Mouse (Mus musculus) ES-E14 (cell line): ENCODE data around the gene Rpl11. TPM values are rescaled to one million over a fixed set of nuclear protein-coding genes. Genes with fewer than 3 reads are reported as not detected.
"Not testable (repeated sequence)": the region's sequence is repeated elsewhere in the genome, so short reads cannot be mapped to it uniquely, and the experiment has no call there.

Experiments
- DNase-seq: peaks from one replicate; pipeline ENCODE4 v3.0.0-alpha.2; 2013; ENCODE audit warnings: low read depth, low spot score
- H3K27ac ChIP-seq: 2 replicates; pipeline ENCODE4 v1.5.1; 2012; ENCODE audit warnings: low read depth, mild to moderate bottlenecking, low read length, moderate library complexity, mixed read lengths; ENCODE audit not compliant: poor library complexity, insufficient read depth, severe bottlenecking
- H3K36me3 ChIP-seq: 2 replicates; pipeline ENCODE4 v1.6.1; 2012; ENCODE audit warnings: mild to moderate bottlenecking, low read length, moderate library complexity, mixed read lengths; ENCODE audit not compliant: control insufficient read depth, poor library complexity, insufficient read depth, severe bottlenecking
- H3K4me1 ChIP-seq, 2 experiments: fragments of 150-350 bp in 1 of 2; sonication (generic) in 1 of 2; 2 replicates each; pipeline ENCODE4 v1.6.1; 2012; ENCODE audit warnings: low read length in 2 of 2, mild to moderate bottlenecking in 1 of 2, mixed read lengths in 1 of 2; ENCODE audit not compliant: control insufficient read depth in 2 of 2, insufficient read depth in 2 of 2, poor library complexity in 1 of 2
- H3K4me3 ChIP-seq, 2 experiments: fragments of 150-350 bp in 1 of 2; sonication (generic) in 1 of 2; 2 replicates each; pipeline ENCODE4 v1.5.1; 2012; ENCODE audit warnings: low read length in 2 of 2, low read depth in 1 of 2, mild to moderate bottlenecking in 1 of 2, mixed read lengths in 1 of 2; ENCODE audit not compliant: insufficient read depth in 1 of 2, poor library complexity in 1 of 2, severe bottlenecking in 1 of 2
- H3K9ac ChIP-seq: 2 replicates; pipeline ENCODE4 v1.6.1; 2012; ENCODE audit warnings: low read depth, mild to moderate bottlenecking, low read length, mixed read lengths; ENCODE audit not compliant: poor library complexity, insufficient read depth, severe bottlenecking
- H3K9me3 ChIP-seq: fragments of 150-350 bp; sonication (generic); 2 replicates; pipeline ENCODE4 v1.6.1; 2012; ENCODE audit warnings: low read depth, mild to moderate bottlenecking, low read length; ENCODE audit not compliant: control insufficient read depth, insufficient read depth
- CHD2 ChIP-seq: IDR thresholded peaks from 2 replicates; pipeline ENCODE4 v1.6.1; 2014; ENCODE audit warnings: mild to moderate bottlenecking, low read depth, low read length, inconsistent platforms
- HCFC1 ChIP-seq: IDR thresholded peaks from 2 replicates; pipeline ENCODE4 v1.6.1; 2012; ENCODE audit warnings: low read length, inconsistent platforms, borderline replicate concordance; ENCODE audit not compliant: insufficient read depth
- MAFK ChIP-seq: IDR thresholded peaks from 2 replicates; pipeline ENCODE4 v1.6.1; 2014; ENCODE audit warnings: mild to moderate bottlenecking, low read depth, low read length, inconsistent platforms; ENCODE audit not compliant: insufficient read depth
- ZC3H11A ChIP-seq: IDR thresholded peaks from 2 replicates; pipeline ENCODE4 v1.6.1; 2012; ENCODE audit warnings: low read depth, mild to moderate bottlenecking, inconsistent platforms, low read length, borderline replicate concordance
- ZNF384 ChIP-seq: IDR thresholded peaks from 2 replicates; pipeline ENCODE4 v1.6.1; 2012; ENCODE audit warnings: low read depth, low read length, inconsistent platforms
- in situ Hi-C, 2 experiments: fragments of 600-800 bp; cut with MboI; formaldehyde crosslinking; loops; one replicate each; pipeline ENCODE4 v1.15.1; 2025; ENCODE audit warnings: low sequenced_read_pairs in 2 of 2, inconsistent platforms in 1 of 2; ENCODE audit not compliant: unreplicated experiment in 2 of 2
- total RNA-seq: library from RNA; depleted of rRNA; stranded (reverse); fragments of 300-350 nt; gene quantifications from 2 replicates; pipeline ENCODE4 v1.2.3, GENCODE M21; 2012

The Rpl11 gene
- total RNA-seq, 1 experiment = 1,442 TPM

- DNase-seq = no peak
- TF ChIP-seq CHD2 = no peak
- TF ChIP-seq ZNF384 = no peak
- TF ChIP-seq ZC3H11A = no peak
- TF ChIP-seq HCFC1 = no peak
- no peak for TF ChIP-seq MAFK
- no peaks in the 10 kb centered on the region for H3K36me3 ChIP-seq
- in situ Hi-C loops = loop anchor here (5.0 to 10.0 kb wide), 2 partner anchors 85 to 93 kb away; no protein-coding TSS in a partner anchor
- peaks cover 0 to 11% of the 10 kb centered on the region in 2 experiments; a peak in 1 of 4 replicates for H3K4me1 ChIP-seq
- H3K9me3 ChIP-seq = no peaks in the 10 kb centered on the region
- no peak overlapping the region for H3K27ac ChIP-seq
- no peak overlapping the region for H3K4me3 ChIP-seq
- no peak overlapping the region for H3K9ac ChIP-seq
Measured at GRCm38 (mm10) chr4:136069313-136069712, 16.1 kb upstream of the Rpl11 start.

- H3K4me3 ChIP-seq = no peak overlapping the region
- no peaks in the 10 kb centered on the region for H3K9me3 ChIP-seq
- DNase-seq = no peak
- H3K36me3 ChIP-seq = no peaks in the 10 kb centered on the region
- no peak overlapping the region for H3K27ac ChIP-seq
- H3K4me1 ChIP-seq = 0 out of 4 replicates have a peak, but pooled peaks cover 0 to 1% of the 10 kb centered on the region in 2 experiments
- no peak overlapping the region for H3K9ac ChIP-seq
- in situ Hi-C loops = loop anchor here in 1 of 2 experiments (10.0 kb wide), 1 partner anchor 92 kb away; no protein-coding TSS in a partner anchor
- TF ChIP-seq ZNF384 (no peak), HCFC1 (no peak), MAFK (no peak)
Measured at GRCm38 (mm10) chr4:136063143-136063542, 9.9 kb upstream of the Rpl11 start.

- not testable (repeated sequence) for DNase-seq, H3K27ac ChIP-seq, H3K4me3 ChIP-seq, H3K9me3 ChIP-seq, H3K36me3 ChIP-seq, H3K4me1 ChIP-seq, H3K9ac ChIP-seq
- in situ Hi-C loops = loop anchor here in 1 of 2 experiments (10.0 kb wide), 1 partner anchor 95 kb away; no protein-coding TSS in a partner anchor
Measured at GRCm38 (mm10) chr4:136059800-136060488, 6.7 kb upstream of the Rpl11 start.

GRCm38 (mm10) chr4:136057916-136058315 is 4.7 kb upstream of the Rpl11 start:
- TF ChIP-seq CHD2 = no peak
- no peak for TF ChIP-seq ZC3H11A
- no peak for TF ChIP-seq MAFK
- TF ChIP-seq ZNF384 = no peak
- no peak for TF ChIP-seq HCFC1

DNA sequence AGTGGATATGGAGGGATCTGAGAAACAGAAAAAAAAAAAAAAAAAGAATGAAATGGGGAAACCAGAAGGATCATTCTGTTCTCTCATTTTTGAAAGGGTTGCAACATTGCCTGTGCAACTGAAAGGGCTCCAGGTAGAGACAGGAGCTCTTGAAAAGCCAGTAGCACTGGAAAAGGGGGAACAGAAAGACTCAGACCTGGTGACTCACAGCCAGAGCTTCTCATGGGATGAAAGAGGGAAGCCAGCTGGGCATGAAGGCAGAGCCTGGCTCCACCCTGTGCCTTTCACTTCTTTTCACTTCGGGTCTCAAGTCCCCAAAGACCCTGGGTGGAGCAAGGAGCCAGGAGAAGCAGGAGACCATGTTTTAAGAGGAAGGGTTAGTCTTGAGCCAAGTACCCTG is 2.8 kb upstream of the Rpl11 start:
- Histone ChIP-seq H3K9ac (no peak overlapping the region), H3K4me1 (peaks cover 0 to 2% of the 10 kb centered on the region in 2 experiments; a peak in 1 of 4 replicates), H3K27ac (no peak overlapping the region), H3K4me3 (no peak overlapping the region), H3K36me3 (peaks cover 18% of the 10 kb centered on the region), H3K9me3 (no peaks in the 10 kb centered on the region)
- DNase-seq = no peak
- in situ Hi-C loops = no loop called here
- no peak for TF ChIP-seq CHD2
- no peak for TF ChIP-seq MAFK
- no peak for TF ChIP-seq ZNF384
- no peak for TF ChIP-seq ZC3H11A
- no peak for TF ChIP-seq HCFC1

More at GRCm38 (mm10) chr4:136057916-136058315, 4.7 kb upstream of the Rpl11 start:
- no peak for DNase-seq
- no peak overlapping the region for H3K4me3 ChIP-seq
- no peaks in the 10 kb centered on the region for H3K36me3 ChIP-seq
- H3K4me1 ChIP-seq = no peaks in the 10 kb centered on the region
- in situ Hi-C loops = no loop called here
- H3K9ac ChIP-seq = no peak overlapping the region
- H3K27ac ChIP-seq = no peak overlapping the region
- no peaks in the 10 kb centered on the region for H3K9me3 ChIP-seq
